Mouse (Mus musculus) heart, adult 2 months (tissue): ENCODE results near the gene Alg14.

ENCODE experiments used
- CTCF ChIP-seq: fragments of 200-600 bp; IDR thresholded peaks from 2 replicates; pipeline ENCODE4 v1.8.1; 2022; ENCODE audit warnings: antibody characterized with exemption, mild to moderate bottlenecking, moderate library complexity
- EP300 ChIP-seq: fragments of 200-500 bp; IDR thresholded peaks from 2 replicates; pipeline ENCODE4 v1.6.1; 2011; ENCODE audit warnings: low read depth, low read length, control low read depth; ENCODE audit not compliant: insufficient read depth
- POLR2A ChIP-seq: fragments of 200-500 bp; IDR thresholded peaks from 2 replicates; pipeline ENCODE4 v1.6.1; 2011; ENCODE audit warnings: mild to moderate bottlenecking, low read depth, low read length, control low read depth; ENCODE audit not compliant: insufficient read depth

DNA sequence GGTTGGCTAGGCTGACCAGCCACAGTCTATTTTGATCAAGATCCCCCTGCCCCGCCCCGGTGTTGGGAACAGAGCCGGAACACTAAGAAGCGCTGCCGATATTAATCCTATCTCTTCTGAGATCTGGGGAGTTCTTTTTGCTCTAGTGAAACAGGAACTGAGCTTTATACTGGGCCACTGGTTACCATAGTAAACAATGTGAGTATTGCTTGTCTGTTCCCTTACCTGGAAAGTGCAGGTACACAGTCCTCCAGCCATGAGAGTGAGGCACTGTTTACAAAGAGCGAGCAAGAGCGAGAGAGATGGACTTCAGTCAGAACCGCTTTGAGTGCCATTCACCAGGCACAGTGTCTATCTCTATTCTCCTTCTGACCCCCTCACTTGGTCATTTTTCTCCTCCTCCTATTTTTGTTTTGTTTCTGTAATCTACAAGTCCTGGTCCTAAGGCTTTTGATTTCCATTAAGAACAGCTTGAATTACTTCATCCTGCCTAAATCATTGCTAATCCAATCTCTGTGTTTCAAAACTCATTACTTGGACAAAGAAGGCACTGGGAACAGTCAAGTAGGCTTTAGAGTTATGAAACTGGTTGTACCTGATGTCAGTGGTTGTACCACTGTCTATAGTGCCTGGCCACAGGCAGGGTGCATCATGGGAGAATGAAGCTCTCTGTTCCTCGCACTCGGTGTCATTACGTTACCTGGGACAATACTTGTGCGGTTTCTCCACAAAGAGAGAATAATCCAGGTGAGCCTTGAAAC lies 55.1 kb downstream of the Alg14 start:
- TF ChIP-seq CTCF (no peak), EP300 (no peak), POLR2A (no peak)
